Mouse (Mus musculus) inflammation-experienced regulatory T-cells, adult 6 months (primary cell): ENCODE results near the gene App. TPM values are rescaled to one million over a fixed set of nuclear protein-coding genes. Genes with fewer than 3 reads are reported as not detected.

ENCODE experiments used
- ATAC-seq: one replicate; pipeline ENCODE4 v1.8.0; 2017
- polyA plus RNA-seq, 3 experiments: library from polyadenylated mRNA; unstranded; fragments of 100-300 nt; shearing (Covaris generic); gene quantifications; one replicate each; pipeline ENCODE4 v1.2.1; 2017

App gene
- polyA plus RNA-seq, 3 experiments from 2014 or later = 0.17 to 0.48 (median 0.29) TPM

DNA sequence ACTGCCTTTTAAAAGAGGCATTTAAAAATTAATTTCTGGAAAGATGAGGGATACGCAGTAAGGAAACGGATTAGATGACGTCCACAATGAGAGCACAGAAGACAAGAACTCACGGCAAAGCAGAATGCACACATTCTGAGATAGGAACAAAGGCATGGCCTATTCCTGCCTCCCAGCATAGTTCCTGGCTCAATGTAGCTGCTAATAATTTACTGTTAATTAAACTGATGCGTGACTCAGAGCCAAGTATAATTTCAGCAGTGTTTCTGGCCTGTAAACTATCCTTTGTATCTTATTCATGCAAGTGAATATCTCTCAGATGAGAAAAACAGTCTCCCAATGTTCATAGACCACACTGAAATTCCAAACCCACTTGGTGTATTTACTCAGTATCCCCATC is 154.3 kb downstream of the App start:
- ATAC-seq = no peak

DNA sequence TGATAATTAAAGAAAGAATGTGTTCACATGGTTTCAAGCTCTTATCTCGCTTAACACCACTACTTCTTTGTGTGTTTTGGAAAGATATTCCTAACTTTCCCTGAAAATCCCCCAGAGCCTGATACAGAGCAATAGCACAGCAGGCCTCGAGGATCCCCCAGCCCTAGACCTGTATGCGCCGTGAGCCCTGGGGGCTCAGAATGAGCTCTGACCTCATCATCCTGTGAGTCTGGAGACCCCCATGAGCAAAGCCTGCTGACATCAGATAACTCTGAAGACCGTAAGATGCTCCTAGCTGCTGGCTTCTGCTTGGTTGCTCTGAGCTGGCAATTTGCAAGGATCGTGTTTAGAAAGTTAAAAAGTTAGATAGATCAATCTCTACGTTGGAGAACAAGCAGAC is 155.7 kb downstream of the App start:
- ATAC-seq = no peak

DNA sequence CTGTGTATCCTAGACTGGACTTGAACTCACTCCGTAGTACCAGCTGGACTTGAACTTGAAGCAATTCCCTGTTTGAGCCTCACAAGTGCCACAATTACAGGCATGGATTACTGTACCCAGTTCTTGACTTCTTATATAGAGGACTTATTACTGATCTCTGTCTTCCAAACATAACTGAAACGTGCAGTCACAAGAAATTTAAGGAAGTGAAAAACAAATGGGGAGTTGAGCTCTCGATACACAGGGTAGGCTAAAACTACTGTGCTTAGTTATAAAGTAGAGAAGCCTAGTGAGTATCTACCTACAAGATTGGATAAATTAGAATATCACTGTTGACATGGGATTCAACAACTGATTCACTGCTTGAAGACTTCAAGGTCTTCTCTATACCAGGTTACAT is 160.9 kb downstream of the App start:
- no peak for ATAC-seq

DNA sequence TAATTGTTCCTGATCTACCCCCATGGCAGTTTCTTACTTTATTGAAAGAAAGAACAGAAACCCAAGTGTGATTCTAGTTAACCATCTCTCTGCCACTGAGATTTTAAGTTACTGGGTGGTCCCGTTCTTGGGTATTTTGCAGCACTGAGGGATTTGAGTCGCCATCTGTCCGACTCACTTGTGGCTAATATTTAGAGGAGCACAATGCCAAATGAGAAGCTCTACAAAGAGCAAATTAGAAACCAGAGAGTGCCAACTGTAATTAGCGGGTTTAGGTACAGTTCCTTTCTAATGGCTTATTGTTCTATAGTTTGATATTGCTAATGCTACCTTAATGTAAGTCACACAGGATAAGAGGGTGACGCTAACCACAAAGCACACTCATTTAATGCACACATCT is 161.4 kb downstream of the App start:
- no peak for ATAC-seq

DNA sequence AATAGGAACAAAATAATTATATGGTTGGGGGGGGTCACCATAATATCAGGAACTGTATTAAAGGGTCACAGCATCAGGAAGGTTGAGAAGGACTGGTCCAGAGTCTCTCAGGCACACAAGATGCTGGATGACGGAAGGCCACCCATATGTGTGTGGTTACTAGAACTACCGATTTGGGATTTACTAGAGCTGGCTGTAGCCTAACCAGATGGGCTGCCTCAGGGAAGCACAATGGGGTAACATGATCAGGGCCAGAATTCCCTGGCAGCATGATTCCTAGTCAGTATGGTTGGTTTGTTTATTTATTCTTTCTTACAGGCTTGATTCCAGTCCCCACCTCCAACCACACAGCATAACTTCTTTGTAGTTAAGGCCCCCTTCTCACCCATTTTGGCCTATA is 162.9 kb downstream of the App start:
- ATAC-seq = no peak

DNA sequence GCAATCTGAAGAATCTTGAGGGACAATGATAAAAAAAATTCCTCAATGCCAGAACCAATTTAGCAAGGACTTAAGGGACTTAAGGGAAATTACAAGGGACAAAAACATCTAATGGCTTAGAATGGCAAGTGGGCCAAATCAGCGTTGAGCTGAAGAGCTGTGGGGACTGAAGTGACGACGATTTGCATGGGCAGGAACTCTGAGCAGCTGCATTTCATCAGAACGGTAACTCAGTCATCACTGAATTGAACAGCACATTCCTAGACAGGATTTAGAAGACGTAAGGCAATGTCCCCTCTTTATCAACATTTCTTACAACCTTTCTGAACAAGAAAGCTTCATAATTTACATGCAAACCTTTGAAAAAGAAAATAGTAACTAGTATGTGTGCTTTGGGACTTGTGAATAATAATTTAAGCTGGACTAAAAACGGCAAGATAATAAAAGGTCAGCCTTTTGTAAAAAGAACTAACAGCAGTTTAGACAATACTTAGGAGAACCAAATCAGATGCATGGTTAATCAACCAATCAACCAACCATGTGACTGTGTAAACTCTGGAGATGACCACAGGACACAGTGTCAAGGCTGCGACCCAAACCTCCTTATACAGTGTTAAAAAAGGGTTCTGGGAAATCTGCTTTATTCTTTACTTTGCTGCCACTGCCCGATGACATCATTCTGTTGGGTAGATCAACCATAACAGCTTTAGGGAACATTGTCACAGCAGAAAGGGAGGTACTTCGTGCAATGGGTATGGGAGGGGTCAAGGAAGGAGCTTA is 164.5 kb downstream of the App start:
- no peak for ATAC-seq

DNA sequence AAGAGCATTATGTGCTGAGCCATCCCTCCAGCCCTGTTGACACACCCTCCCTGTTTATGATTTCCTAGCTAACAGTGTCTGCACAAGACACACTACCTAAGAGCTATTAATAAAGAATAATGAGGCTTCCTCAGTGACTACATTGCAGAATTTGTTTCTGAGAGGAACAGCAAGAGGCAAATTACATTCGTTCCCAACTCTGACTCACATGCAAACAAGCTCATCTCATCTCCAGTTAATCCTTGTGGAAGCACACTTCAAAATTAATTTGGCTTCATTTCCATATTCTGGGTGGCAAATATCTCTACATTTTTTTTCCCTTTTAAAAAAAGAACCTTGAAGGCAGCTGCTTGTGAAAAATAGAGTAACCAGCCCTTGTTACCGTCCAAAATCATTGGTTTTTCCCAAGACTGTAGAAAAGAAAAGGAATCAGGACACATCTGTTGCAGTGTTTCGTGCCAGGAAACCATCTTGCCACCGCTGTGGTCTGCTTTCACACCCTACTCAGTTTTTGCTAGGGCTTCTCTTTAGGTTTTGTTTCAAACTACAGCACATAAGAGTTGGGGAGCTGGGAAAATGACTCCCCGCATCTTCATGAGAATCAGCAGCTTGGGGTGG is 171.5 kb downstream of the App start:
- ATAC-seq = no peak

DNA sequence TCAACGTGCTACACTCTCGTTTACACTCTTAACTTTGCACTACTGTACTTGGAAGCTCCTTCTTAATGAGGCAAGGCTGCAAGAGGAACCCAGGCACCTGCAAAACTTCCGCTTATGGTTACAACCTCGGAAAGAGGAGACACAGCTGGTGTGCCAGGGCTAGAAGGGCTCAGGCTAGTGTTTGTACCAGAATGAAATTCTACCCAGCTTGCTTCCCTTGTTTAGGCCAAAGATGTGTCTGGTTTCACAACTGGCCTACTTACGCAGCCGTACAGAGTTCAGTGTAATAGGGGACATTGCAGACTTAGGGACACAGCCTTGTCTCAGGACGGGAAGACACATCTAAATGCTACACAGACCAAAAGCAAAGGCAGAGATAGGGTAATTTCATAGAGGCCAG is 173.3 kb downstream of the App start:
- ATAC-seq = no peak

DNA sequence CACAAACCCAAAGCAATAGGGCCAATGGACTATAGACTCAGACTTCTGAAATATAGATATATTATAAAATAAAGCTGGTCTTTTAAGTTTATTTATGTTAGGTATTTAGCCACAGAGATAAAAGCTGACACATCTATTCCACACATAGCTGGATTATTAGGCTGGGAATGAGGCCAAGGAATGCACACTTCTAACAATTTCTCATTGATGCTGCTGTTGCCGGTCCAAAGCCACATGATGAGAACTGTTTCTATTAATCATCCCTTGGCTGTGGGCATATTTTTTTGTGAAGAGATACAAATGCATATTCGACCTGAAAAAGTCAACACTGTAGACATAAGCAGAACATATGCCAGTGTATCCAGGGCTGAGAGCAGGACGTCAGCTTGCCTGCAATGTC is 176.0 kb downstream of the App start:
- ATAC-seq = no peak

DNA sequence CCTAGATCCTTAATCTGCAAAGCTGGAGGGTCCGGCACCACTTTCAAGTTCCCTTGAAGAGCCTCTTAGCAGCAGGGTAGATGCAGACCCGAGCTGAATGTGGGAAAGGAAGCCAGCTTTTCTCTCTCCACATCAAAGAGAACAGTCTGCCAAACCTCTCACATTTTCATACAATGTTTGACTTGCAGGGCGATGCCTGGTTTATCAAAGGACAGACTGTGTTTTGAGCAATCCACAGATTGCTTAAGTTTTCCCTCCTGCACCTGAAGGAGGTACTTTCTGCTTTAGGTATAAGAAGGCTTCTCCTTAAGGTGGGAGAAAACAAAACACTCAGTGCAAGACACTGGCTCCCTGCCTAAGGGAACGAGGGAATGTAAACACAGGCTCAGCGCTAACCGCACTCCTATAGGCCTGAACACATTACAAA is 178.1 kb downstream of the App start:
- no peak for ATAC-seq

DNA sequence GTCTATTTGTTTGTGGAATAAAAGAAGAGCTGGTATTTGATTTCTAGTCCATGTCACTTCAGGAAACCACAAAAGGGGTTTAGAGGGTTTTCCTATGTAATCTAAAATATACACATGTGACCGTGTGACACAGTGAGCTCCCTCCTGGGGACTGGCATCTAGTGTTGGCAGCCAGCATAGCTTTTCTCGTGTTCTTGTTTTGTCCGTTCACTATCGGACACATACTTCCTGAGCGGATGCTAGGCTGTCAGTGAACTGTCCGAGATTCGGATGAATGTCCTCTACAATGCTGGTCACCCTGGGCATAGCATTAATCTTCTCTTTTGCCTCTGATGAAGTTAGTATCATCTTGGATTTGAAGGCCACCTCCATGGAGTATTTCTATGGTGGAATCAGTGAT is 180.7 kb downstream of the App start:
- no peak for ATAC-seq

DNA sequence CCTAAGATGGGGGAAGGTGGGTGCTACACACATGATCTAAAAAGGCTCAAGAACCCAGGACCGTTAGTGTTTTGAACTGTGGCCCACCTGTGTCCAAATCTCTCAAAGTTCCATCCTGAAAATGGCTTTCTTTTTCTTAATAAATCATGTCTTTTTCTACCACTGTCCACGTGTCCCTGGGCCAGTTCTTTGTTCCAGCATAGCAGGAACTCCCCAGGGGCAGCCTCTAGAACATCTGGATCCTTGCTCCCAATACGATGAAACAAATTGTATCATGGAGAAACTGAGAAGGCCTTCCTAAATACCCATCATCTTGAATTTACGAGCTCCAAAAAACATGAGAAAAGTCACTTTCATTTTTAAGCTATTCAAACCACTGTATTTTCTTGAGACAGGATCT is 182.6 kb downstream of the App start:
- no peak for ATAC-seq

DNA sequence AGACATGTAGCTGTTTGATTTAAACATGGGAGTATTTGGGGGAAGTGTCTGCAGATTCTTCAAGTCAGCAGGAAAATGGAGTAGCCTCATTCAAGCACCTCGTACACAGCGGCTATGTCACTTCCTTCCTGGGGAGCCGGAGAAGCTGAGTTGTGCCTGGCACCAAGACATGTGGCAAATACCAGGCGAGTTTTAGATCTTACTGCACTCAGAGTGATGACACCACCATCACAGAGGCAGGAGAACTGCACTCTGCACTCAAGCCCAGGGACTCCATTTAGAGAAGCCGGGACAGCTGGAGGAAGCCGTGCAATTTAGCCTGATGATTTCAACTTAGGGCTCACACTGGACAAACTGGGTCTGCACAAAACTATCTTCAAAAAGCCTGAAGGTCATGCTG is 183.6 kb downstream of the App start:
- no peak for ATAC-seq

DNA sequence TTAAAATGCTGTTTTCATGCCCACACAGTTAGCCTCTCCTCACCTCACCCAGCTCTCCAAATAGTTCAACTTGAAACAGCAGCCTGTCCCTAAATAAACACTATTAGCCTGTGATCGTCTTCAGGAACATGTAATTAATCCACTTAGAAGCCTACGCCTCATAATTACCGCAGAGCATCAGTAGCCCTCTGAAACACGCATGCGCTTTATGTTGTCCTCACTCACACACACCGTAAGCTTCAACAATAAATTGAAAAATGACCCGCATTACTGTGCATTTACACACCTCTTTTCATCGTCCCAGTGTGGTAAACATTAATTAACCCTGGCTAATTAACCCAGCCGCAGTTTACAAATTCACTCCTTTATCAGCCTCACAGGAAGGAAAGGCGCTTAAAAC is 184.1 kb downstream of the App start:
- ATAC-seq = no peak

DNA sequence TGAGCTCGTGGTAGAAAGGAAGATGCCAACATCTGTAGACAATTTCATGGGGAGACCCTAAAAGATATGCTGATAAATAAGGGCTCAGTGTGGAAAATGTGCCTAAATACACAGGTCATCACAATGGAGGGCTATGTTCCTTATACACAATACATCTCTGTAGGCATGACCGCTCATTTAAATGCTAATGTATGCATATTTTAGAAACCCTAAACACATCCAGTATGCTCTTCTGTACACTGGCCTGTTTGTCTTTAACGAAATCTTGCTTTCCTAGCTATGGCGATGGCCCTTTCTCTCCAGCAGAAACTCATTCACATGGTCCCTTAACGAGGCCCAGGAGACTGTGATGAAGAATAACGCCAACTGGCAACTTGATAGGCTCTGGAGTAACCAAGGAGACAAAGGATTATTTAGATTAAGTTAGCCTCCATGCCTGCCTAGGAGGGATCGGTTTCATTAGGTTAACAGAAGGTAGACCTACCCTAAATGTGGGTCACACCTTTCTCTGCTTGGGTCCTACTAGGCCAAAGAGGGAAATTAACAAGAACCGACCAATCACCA is 185.8 kb downstream of the App start:
- ATAC-seq = no peak

DNA sequence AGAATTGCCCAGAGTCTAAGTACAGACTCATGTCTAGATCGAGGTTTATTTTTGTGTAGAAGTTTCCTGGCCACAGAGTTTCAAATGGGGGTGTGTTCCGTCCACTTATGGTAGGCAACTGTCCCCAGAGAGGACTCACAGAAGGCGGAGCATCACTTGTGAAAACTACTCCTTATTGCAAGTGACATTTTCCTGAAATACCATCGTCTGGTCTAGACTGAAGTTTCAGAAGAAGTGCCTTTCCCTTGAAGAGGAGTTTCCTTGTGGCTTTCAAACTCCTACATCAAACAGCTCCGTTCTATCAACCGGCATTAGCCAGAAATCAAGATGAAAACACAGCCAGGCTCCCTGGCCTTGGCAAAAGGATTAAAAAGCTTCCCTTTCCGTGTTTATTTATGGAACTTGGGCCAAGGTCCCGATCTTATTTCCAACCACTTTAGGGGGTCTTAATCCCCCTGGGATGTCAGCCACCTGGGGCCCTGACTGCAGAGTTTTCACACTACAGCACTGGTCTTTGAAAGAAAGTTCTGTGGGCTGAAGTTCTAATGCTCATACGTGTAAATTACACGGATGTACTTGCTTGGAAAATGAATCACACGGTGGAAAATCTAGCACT is 187.4 kb downstream of the App start:
- no peak for ATAC-seq

DNA sequence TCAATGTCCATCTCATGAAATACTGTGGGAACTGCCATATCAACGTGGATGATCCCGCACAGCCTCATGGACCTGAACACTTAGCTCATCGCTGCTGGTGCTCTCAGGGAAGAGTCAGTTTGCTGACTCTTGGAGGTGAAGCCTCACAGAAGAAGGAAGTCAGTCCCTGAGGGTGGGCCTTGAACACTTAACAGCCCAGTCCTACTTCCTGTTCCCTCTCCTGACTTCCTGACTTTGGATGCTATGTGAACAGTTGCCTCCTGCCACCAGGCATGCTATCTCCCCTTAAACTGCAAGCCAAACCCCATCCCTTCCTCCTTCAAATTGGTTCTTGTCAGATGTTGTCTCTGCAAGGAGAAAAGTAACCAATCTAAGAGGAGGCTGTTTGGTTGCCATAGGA is 188.2 kb downstream of the App start:
- ATAC-seq = no peak

DNA sequence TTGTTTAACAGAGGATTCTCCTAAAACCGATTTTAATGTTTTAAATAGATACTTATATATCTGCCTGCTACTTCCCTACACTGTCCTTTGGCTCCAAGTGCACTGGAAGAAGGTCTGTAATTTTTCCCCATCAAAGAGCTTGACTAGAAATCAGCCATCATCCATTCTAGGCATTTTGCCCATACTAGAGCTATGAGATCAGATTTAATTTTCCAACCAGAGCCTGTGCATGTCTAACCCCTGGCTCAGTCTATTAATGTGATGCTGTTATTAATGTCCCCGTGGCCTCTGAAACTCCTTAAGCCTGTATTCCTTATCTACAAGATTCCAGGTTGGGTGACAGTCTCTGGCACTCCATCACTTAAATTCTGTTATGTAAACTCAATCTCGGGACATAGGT is 190.1 kb downstream of the App start:
- no peak for ATAC-seq

DNA sequence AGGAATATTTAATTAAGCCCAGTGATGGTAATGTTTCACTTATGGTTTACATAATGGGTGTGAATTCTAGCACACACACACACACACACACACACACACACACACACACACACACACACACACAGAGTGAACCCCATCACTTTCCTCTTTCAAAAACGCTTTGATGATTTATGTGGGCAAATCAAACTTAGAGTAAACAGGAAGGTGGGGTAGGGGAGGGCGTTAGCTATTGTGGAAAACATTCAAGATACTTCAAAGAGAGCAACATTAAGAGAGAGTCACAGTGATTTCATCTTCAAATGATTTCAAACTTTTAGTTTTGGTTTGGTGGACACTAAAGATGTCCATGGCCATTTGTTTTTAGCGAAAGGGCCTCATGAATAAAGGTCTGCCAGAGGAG is 191.0 kb downstream of the App start:
- ATAC-seq = peak; percentile 68

DNA sequence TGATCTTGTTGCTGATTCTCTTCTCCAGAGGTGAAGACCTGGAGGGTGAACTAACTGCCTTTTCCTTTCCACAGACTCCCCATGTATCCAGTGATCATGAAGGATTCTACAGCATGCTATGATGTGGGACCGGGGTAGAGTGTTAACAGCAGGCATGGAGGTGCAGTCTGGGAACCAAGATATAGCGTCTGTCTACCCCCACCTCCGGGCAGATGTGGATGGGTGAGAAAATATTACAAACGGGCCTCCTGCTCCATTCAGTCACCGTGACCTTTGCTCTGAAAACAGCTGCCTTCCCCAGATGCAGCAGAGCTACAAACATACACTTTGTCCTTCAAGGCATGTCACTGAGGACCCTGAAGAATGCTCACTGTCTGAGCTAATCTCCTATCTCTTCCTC is 195.0 kb downstream of the App start:
- ATAC-seq = no peak

DNA sequence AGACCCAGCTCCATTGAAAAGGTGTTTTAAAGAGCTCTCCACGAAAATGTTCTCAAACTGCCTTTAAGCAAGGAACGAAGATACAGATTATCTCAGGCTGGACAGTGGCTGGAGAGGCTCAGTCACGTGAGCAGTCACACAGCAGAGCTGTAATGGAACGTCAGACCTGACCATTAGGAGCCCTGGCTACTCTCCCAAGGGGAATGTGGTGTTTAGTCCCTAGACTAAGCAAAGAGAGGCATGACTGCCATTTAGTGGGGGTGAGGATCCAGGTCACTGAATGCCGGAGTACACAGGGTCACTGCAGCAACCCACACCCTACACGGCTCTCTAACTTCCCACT is 199.4 kb downstream of the App start:
- no peak for ATAC-seq

DNA sequence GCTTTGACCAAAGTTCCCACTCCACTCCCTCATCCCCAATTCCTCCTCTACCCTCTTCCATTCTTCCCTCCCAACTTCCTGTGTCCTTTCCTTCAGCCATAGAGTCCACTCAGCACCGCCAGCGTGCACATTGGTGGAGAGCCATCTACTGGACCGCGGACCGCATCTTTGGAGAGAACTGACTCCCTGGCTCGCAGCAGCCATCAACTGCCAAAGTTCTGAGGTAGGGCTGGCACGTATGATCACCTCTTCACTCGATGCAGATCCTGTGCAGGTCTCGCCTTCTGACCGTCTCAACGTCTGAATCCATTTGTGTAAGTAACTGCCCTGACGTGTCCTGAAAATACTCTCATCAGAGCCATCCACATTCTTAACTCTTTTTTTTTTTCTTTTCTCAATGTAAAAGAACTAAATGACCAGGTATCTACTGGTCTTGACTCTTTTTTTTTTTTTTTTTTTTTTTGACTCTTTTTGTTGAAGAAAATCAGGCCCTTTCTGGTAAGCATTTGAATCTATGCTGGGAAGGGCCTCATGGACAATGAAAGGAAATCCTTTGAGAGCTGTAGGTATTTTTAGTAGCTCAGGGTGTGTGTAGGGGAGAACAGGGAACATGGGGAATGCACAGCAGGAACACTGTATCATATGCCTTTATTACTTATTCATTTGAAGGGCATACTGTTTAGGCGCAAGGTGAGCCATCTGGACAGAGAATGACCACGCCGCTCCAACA is 200.0 kb downstream of the App start:
- no peak for ATAC-seq
